Mouse (Mus musculus): ENCODE measurements around the gene Nptxr. TPM values are rescaled to one million over a fixed set of nuclear protein-coding genes. Genes with fewer than 3 reads are reported as not detected.

Gene Nptxr
- total and polyA plus RNA-seq, 3 experiments: 0.09 to 2.1 (median 0.14) TPM

DNA sequence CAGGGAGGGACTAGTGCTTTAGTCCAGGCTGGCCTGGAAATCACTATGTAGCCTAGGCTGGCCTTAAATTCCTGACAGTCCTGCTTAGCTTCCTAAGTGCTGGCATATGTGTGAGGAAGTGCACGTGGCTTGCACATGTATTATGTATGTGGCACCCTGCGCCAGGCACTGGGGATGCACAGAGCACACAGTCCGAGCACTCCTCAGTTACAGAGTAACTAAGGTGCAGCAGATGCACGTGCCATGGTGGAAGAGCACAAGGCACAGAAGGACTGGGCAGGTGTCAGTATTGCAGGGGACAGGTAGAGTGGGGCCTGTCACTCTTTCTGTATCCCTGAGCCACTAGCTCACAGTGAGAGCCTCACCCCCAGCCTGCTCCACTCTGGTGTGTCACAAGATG is 49.4 kb downstream of the Nptxr start:
- Histone ChIP-seq H3K79me2 (replicated peaks; ENCODE audit: control insufficient read depth, extremely low read depth, insufficient read depth, poor library complexity, severe bottlenecking) (no peaks in the 10 kb centered on the region), H3K4me1 (ENCODE audit: control insufficient read depth in 1 of 2, insufficient read depth in 2 of 2) (peaks cover 0 to 28% of the 10 kb centered on the region in 2 experiments; a peak in 2 of 4 replicates), H3K4me3 (replicated peaks in 1 of 3; ENCODE audit: low read depth in 2 of 3, low read length in 2 of 3, poor library complexity in 1 of 3) (no peak overlapping the region), H3K4me2 (ENCODE audit: insufficient read depth, low read depth, poor library complexity, severe bottlenecking) (no peak overlapping the region), H3K9me3 (replicated peaks; ENCODE audit: low read length) (no peaks in the 10 kb centered on the region), H3K36me3 (replicated peaks in 1 of 2; ENCODE audit: control insufficient read depth in 1 of 2, insufficient read depth in 1 of 2, low read length in 1 of 2) (peaks cover 0 to 17% of the 10 kb centered on the region in 2 experiments), H3K27me3 (replicated peaks) (no peaks in the 10 kb centered on the region), H3K9ac (ENCODE audit: insufficient read depth, low read depth) (no peak overlapping the region), H3K27ac (ENCODE audit: insufficient read depth, low read depth) (no peak overlapping the region)
- dilution Hi-C loops (cut with MboI; ENCODE audit: extremely low pct_ligation_motif_present, extremely low pct_unique_long_range_greater_than_20kb, low sequenced_read_pairs): no loop called here
- in situ Hi-C loops (cut with MboI; ENCODE audit: low pct_ligation_motif_present, low pct_unique_long_range_greater_than_20kb, low sequenced_read_pairs): no loop called here
- TF ChIP-seq PAX5 (IDR thresholded peaks at IDR 0.05; ENCODE audit: low read length) (no peak), E2F4 (IDR thresholded peaks at IDR 0.05; ENCODE audit: insufficient replicate concordance, low read depth, low read length) (no peak), CTCF (conservative IDR thresholded peaks at IDR 0.05 in 1 of 2, IDR thresholded peaks at IDR 0.05 in 1 of 2; ENCODE audit: low read depth in 2 of 2, low read length in 2 of 2) (no peak), POLR2A (IDR thresholded peaks at IDR 0.05; ENCODE audit: low read depth, low read length) (no peak), CHD2 (IDR thresholded peaks at IDR 0.05; ENCODE audit: low read length) (no peak), MEF2A (IDR thresholded peaks at IDR 0.05; ENCODE audit: borderline replicate concordance, low read depth, low read length) (no peak), MAX (IDR thresholded peaks at IDR 0.05; ENCODE audit: low read length) (no peak), HCFC1 (IDR thresholded peaks at IDR 0.05; ENCODE audit: low read depth, low read length) (no peak)
- DNase-seq (ENCODE audit: extremely low read depth): no peak

DNA sequence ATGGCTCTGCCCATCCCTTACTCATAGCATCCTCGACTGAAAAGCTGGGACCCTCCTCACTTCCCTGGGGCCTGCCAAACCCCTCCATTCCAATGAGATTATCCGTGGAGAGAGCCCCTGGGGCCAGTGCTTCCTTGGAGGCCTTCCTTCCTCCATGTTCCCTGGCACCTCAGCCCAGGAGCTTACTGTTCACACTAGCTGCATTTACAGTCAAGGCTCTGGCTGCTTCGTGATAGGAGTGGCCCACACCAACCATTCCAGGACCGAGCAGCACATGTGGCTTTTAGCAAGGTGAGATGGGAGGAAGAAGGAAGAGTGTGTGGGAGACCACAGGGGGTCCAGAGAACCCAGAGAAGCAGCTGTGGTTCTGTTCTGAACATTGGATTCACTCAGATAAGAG is 50.7 kb downstream of the Nptxr start:
- H3K9ac ChIP-seq (ENCODE audit: insufficient read depth, low read depth): no peak overlapping the region

GRCm38 (mm10) chr15:79753420-79753752 is 51.2 kb downstream of the Nptxr start:
- Histone ChIP-seq H3K36me3 (replicated peaks in 1 of 2; ENCODE audit: control insufficient read depth in 1 of 2, insufficient read depth in 1 of 2, low read length in 1 of 2) (peaks cover 0 to 23% of the 10 kb centered on the region in 2 experiments), H3K4me2 (ENCODE audit: insufficient read depth, low read depth, poor library complexity, severe bottlenecking) (no peak overlapping the region), H3K9me3 (replicated peaks; ENCODE audit: low read length) (no peaks in the 10 kb centered on the region), H3K79me2 (replicated peaks; ENCODE audit: control insufficient read depth, extremely low read depth, insufficient read depth, poor library complexity, severe bottlenecking) (no peaks in the 10 kb centered on the region), H3K4me3 (replicated peaks in 1 of 3; ENCODE audit: low read depth in 2 of 3, low read length in 2 of 3, poor library complexity in 1 of 3) (no peak overlapping the region), H3K27ac (ENCODE audit: insufficient read depth, low read depth) (no peak overlapping the region), H3K27me3 (replicated peaks) (no peaks in the 10 kb centered on the region), H3K4me1 (ENCODE audit: control insufficient read depth in 1 of 2, insufficient read depth in 2 of 2) (peaks cover 0 to 40% of the 10 kb centered on the region in 2 experiments; a peak in 2 of 4 replicates), H3K9ac (ENCODE audit: insufficient read depth, low read depth) (no peak overlapping the region)
- in situ Hi-C loops (cut with MboI; ENCODE audit: low pct_ligation_motif_present, low pct_unique_long_range_greater_than_20kb, low sequenced_read_pairs) (no loop called here), dilution Hi-C loops (cut with MboI; ENCODE audit: extremely low pct_ligation_motif_present, extremely low pct_unique_long_range_greater_than_20kb, low sequenced_read_pairs) (no loop called here)
- DNase-seq (ENCODE audit: extremely low read depth): no peak
- TF ChIP-seq USF2 (conservative IDR thresholded peaks at IDR 0.05; ENCODE audit: low read depth, low read length) (no peak), IRF4 (IDR thresholded peaks at IDR 0.05; ENCODE audit: low read depth, low read length) (no peak), POLR2AphosphoS2 (IDR thresholded peaks at IDR 0.05; ENCODE audit: low read depth, low read length) (no peak), ELF1 (IDR thresholded peaks at IDR 0.05; ENCODE audit: low read depth, low read length) (no peak), SIN3A (IDR thresholded peaks at IDR 0.05; ENCODE audit: low read length) (no peak), JUN (IDR thresholded peaks at IDR 0.05; ENCODE audit: insufficient read depth, low read depth, low read length) (no peak), MAX (IDR thresholded peaks at IDR 0.05; ENCODE audit: low read length) (no peak), MAFK (IDR thresholded peaks at IDR 0.05; ENCODE audit: insufficient replicate concordance, low read length) (no peak), KAT2A (IDR thresholded peaks at IDR 0.05; ENCODE audit: insufficient replicate concordance, low read length) (no peak), RAD21 (IDR thresholded peaks at IDR 0.05; ENCODE audit: low read depth, low read length) (no peak), MAZ (IDR thresholded peaks at IDR 0.05; ENCODE audit: low read depth, low read length) (no peak), ZMIZ1 (IDR thresholded peaks at IDR 0.05; ENCODE audit: low read depth, low read length) (no peak), USF1 (IDR thresholded peaks at IDR 0.05; ENCODE audit: low read depth, low read length) (no peak), CHD2 (IDR thresholded peaks at IDR 0.05; ENCODE audit: low read length) (no peak), BHLHE40 (IDR thresholded peaks at IDR 0.05; ENCODE audit: low read depth, low read length) (no peak), CHD1 (IDR thresholded peaks at IDR 0.05; ENCODE audit: low read depth, low read length) (no peak), E2F4 (IDR thresholded peaks at IDR 0.05; ENCODE audit: insufficient replicate concordance, low read depth, low read length) (no peak)

More for the DNA sequence above, 50.7 kb downstream of the Nptxr start:
- Histone ChIP-seq H3K4me3 (replicated peaks in 1 of 3; ENCODE audit: low read depth in 2 of 3, low read length in 2 of 3, poor library complexity in 1 of 3) (no peak overlapping the region), H3K4me2 (ENCODE audit: insufficient read depth, low read depth, poor library complexity, severe bottlenecking) (no peak overlapping the region), H3K36me3 (replicated peaks in 1 of 2; ENCODE audit: control insufficient read depth in 1 of 2, insufficient read depth in 1 of 2, low read length in 1 of 2) (peaks cover 0 to 19% of the 10 kb centered on the region in 2 experiments), H3K27me3 (replicated peaks) (no peaks in the 10 kb centered on the region), H3K4me1 (ENCODE audit: control insufficient read depth in 1 of 2, insufficient read depth in 2 of 2) (peaks cover 0 to 35% of the 10 kb centered on the region in 2 experiments; a peak in 2 of 4 replicates), H3K9me3 (replicated peaks; ENCODE audit: low read length) (no peaks in the 10 kb centered on the region), H3K27ac (ENCODE audit: insufficient read depth, low read depth) (no peak overlapping the region), H3K79me2 (replicated peaks; ENCODE audit: control insufficient read depth, extremely low read depth, insufficient read depth, poor library complexity, severe bottlenecking) (no peaks in the 10 kb centered on the region)
- dilution Hi-C loops (cut with MboI; ENCODE audit: extremely low pct_ligation_motif_present, extremely low pct_unique_long_range_greater_than_20kb, low sequenced_read_pairs): no loop called here
- DNase-seq (ENCODE audit: extremely low read depth): no peak
- in situ Hi-C loops (cut with MboI; ENCODE audit: low pct_ligation_motif_present, low pct_unique_long_range_greater_than_20kb, low sequenced_read_pairs): no loop called here
- TF ChIP-seq MAFK (IDR thresholded peaks at IDR 0.05; ENCODE audit: insufficient replicate concordance, low read length) (no peak), ELF1 (IDR thresholded peaks at IDR 0.05; ENCODE audit: low read depth, low read length) (no peak), POLR2A (IDR thresholded peaks at IDR 0.05; ENCODE audit: low read depth, low read length) (no peak), CTCF (conservative IDR thresholded peaks at IDR 0.05 in 1 of 2, IDR thresholded peaks at IDR 0.05 in 1 of 2; ENCODE audit: low read depth in 2 of 2, low read length in 2 of 2) (no peak), ZC3H11A (IDR thresholded peaks at IDR 0.05; ENCODE audit: low read depth, low read length) (no peak), CHD1 (IDR thresholded peaks at IDR 0.05; ENCODE audit: low read depth, low read length) (no peak), MYC (IDR thresholded peaks at IDR 0.05; ENCODE audit: low read depth, low read length) (no peak), E2F4 (IDR thresholded peaks at IDR 0.05; ENCODE audit: insufficient replicate concordance, low read depth, low read length) (no peak), GABPA (IDR thresholded peaks at IDR 0.05; ENCODE audit: insufficient replicate concordance, low read depth, low read length) (no peak), JUN (IDR thresholded peaks at IDR 0.05; ENCODE audit: insufficient read depth, low read depth, low read length) (no peak), SIN3A (IDR thresholded peaks at IDR 0.05; ENCODE audit: low read length) (no peak), PAX5 (IDR thresholded peaks at IDR 0.05; ENCODE audit: low read length) (no peak), JUND (conservative IDR thresholded peaks at IDR 0.05; ENCODE audit: low read depth, low read length) (no peak), ZMIZ1 (IDR thresholded peaks at IDR 0.05; ENCODE audit: low read depth, low read length) (no peak), BHLHE40 (IDR thresholded peaks at IDR 0.05; ENCODE audit: low read depth, low read length) (no peak)

Measured in CH12.LX (cell line).